Mouse (Mus musculus) brain, adult 2 months (tissue): ENCODE data around the gene Ncapg2.

Source experiments
- DNase-seq: peaks from one replicate; pipeline ENCODE4 v3.0.0; 2011; ENCODE audit warnings: low read depth, low spot score

The Ncapg2 gene

GRCm38 (mm10) chr12:116405045-116405835 is at the start of gene Ncapg2:
Gene Ncapg2 (plus strand): TSS chr12:116405402.
- peak; percentile 99 for DNase-seq

- no peak for DNase-seq
Measured at GRCm38 (mm10) chr12:116362091-116362490, 43.1 kb upstream of the Ncapg2 start.

- DNase-seq: no peak
Measured at GRCm38 (mm10) chr12:116366900-116367299, 38.3 kb upstream of the Ncapg2 start.

- no peak for DNase-seq
Measured at GRCm38 (mm10) chr12:116367346-116367745, 37.9 kb upstream of the Ncapg2 start.

GRCm38 (mm10) chr12:116368857-116369256 is 36.3 kb upstream of the Ncapg2 start:
- DNase-seq: no peak

GRCm38 (mm10) chr12:116383101-116383500 is 22.1 kb upstream of the Ncapg2 start:
- peak; percentile 47 for DNase-seq

GRCm38 (mm10) chr12:116383995-116384394 is 21.2 kb upstream of the Ncapg2 start:
- DNase-seq: no peak

GRCm38 (mm10) chr12:116386802-116387201 is 18.4 kb upstream of the Ncapg2 start:
- no peak for DNase-seq

GRCm38 (mm10) chr12:116389868-116390267 is 15.3 kb upstream of the Ncapg2 start:
- DNase-seq: no peak

- DNase-seq: no peak
Measured at GRCm38 (mm10) chr12:116394327-116394726, 10.9 kb upstream of the Ncapg2 start.

- DNase-seq: no peak
Measured at GRCm38 (mm10) chr12:116395312-116395711, 9.9 kb upstream of the Ncapg2 start.

- no peak for DNase-seq
Measured at GRCm38 (mm10) chr12:116396072-116396695, 9.0 kb upstream of the Ncapg2 start.

- DNase-seq: no peak
Measured at GRCm38 (mm10) chr12:116404012-116404679, 1.1 kb upstream of the Ncapg2 start.

- DNase-seq: no peak
Measured at GRCm38 (mm10) chr12:116405836-116406155, 594 bp downstream of the Ncapg2 start.

- DNase-seq: no peak
Measured at GRCm38 (mm10) chr12:116407883-116408282, 2.7 kb downstream of the Ncapg2 start.

GRCm38 (mm10) chr12:116414941-116415340 is 9.7 kb downstream of the Ncapg2 start:
- DNase-seq: no peak

- DNase-seq: no peak
Measured at GRCm38 (mm10) chr12:116416514-116416913, 11.3 kb downstream of the Ncapg2 start.

- no peak for DNase-seq
Measured at GRCm38 (mm10) chr12:116421656-116422055, 16.5 kb downstream of the Ncapg2 start.

- no peak for DNase-seq
Measured at GRCm38 (mm10) chr12:116425392-116425791, 20.2 kb downstream of the Ncapg2 start.

GRCm38 (mm10) chr12:116433742-116434141 is 28.5 kb downstream of the Ncapg2 start:
- no peak for DNase-seq

- DNase-seq: no peak
Measured at GRCm38 (mm10) chr12:116435232-116435631, 30.0 kb downstream of the Ncapg2 start.

GRCm38 (mm10) chr12:116436125-116436524 is 30.9 kb downstream of the Ncapg2 start:
- no peak for DNase-seq

- DNase-seq: no peak
Measured at GRCm38 (mm10) chr12:116438591-116438990, 33.4 kb downstream of the Ncapg2 start.
